Mouse (Mus musculus) MEL (cell line): Measurements from ENCODE around the gene Tnnc1. TPM values are rescaled to one million over a fixed set of nuclear protein-coding genes. Genes with fewer than 3 reads are reported as not detected.

Experiments used
- DNase-seq: peaks from one replicate; pipeline ENCODE4 v3.0.0; 2011; ENCODE audit warnings: low read depth, low spot score
- H3K27ac ChIP-seq: 2 replicates; pipeline ENCODE4 v1.5.1; 2012; ENCODE audit warnings: low read depth, mild to moderate bottlenecking, control low read depth, low read length, moderate library complexity; ENCODE audit not compliant: control insufficient read depth
- H3K27me3 ChIP-seq, 2 experiments: fragments of 150-350 bp in 1 of 2; sonication (generic) in 1 of 2; 2 replicates each; pipeline ENCODE4 v1.6.1; 2012; ENCODE audit warnings: low read length in 2 of 2, mild to moderate bottlenecking in 2 of 2, improper control_type of control experiment in 1 of 2, moderate library complexity in 1 of 2; ENCODE audit not compliant: insufficient read depth in 2 of 2, control insufficient read depth in 1 of 2
- H3K36me3 ChIP-seq, 2 experiments: 2 replicates each; pipeline ENCODE4 v1.6.1; 2012 to 2014; ENCODE audit warnings: low read length in 2 of 2, improper control_type of control experiment in 1 of 2, inconsistent platforms in 1 of 2, mild to moderate bottlenecking in 1 of 2; ENCODE audit not compliant: insufficient read depth in 2 of 2, control insufficient read depth in 1 of 2
- H3K4me1 ChIP-seq, 2 experiments: fragments of 150-350 bp in 1 of 2; sonication (generic) in 1 of 2; 2 replicates each; pipeline ENCODE4 v1.6.1; 2012; ENCODE audit warnings: low read length in 2 of 2, improper control_type of control experiment in 1 of 2, mild to moderate bottlenecking in 1 of 2; ENCODE audit not compliant: insufficient read depth in 2 of 2, control insufficient read depth in 1 of 2
- H3K4me3 ChIP-seq, 2 experiments: fragments of 150-350 bp in 1 of 2; sonication (generic) in 1 of 2; 2 replicates each; pipeline ENCODE4 v1.5.1; 2012; ENCODE audit warnings: low read depth in 2 of 2, low read length in 2 of 2, mild to moderate bottlenecking in 2 of 2, moderate library complexity in 2 of 2, control low read depth in 1 of 2, improper control_type of control experiment in 1 of 2; ENCODE audit not compliant: control insufficient read depth in 1 of 2, insufficient read depth in 1 of 2
- H3K79me2 ChIP-seq: 2 replicates; pipeline ENCODE4 v1.6.1; 2012; ENCODE audit warnings: mild to moderate bottlenecking, low read length, moderate library complexity; ENCODE audit not compliant: control insufficient read depth, poor library complexity, insufficient read depth
- H3K9ac ChIP-seq: 2 replicates; pipeline ENCODE4 v1.6.1; 2012; ENCODE audit warnings: low read depth, mild to moderate bottlenecking, control low read depth, low read length, moderate library complexity; ENCODE audit not compliant: control insufficient read depth, poor library complexity, severe bottlenecking
- H3K9me3 ChIP-seq: fragments of 150-350 bp; sonication (generic); replicated peaks from 2 replicates; pipeline ENCODE4 v1.6.1; 2012; ENCODE audit warnings: mild to moderate bottlenecking, low read length, improper control_type of control experiment, moderate library complexity; ENCODE audit not compliant: insufficient read depth
- CHD1 ChIP-seq: IDR thresholded peaks from 2 replicates; pipeline ENCODE4 v1.6.1; 2012; ENCODE audit warnings: low read depth, mild to moderate bottlenecking, inconsistent platforms, low read length, improper control_type of control experiment
- CTCF ChIP-seq, 3 experiments: IDR thresholded peaks in 2 of 3; conservative IDR thresholded peaks in 1 of 3; 2 replicates each; pipeline ENCODE4 v1.5.1; 2011 to 2012; ENCODE audit warnings: low read length in 3 of 3, low read depth in 2 of 3, mild to moderate bottlenecking in 2 of 3, improper control_type of control experiment in 1 of 3, inconsistent platforms in 1 of 3, mixed read lengths in 1 of 3, moderate library complexity in 1 of 3; ENCODE audit not compliant: control insufficient read depth in 1 of 3, insufficient read depth in 1 of 3, poor library complexity in 1 of 3, severe bottlenecking in 1 of 3
- ELF1 ChIP-seq: IDR thresholded peaks from 2 replicates; pipeline ENCODE4 v1.6.1; 2014; ENCODE audit warnings: low read depth, mild to moderate bottlenecking, inconsistent platforms, low read length, improper control_type of control experiment, moderate library complexity
- ETS1 ChIP-seq: IDR thresholded peaks from 2 replicates; pipeline ENCODE4 v1.6.1; 2012; ENCODE audit warnings: low read depth, mild to moderate bottlenecking, inconsistent platforms, low read length, improper control_type of control experiment, moderate library complexity
- KAT2A ChIP-seq: conservative IDR thresholded peaks from 2 replicates; pipeline ENCODE4 v1.6.1; 2012; ENCODE audit warnings: low read depth, low read length, improper control_type of control experiment, inconsistent platforms
- MXI1 ChIP-seq: IDR thresholded peaks from 2 replicates; pipeline ENCODE4 v1.6.1; 2011; ENCODE audit warnings: mild to moderate bottlenecking, low read depth, low read length, improper control_type of control experiment
- MYC ChIP-seq: IDR thresholded peaks from 2 replicates; pipeline ENCODE4 v1.6.1; 2011; ENCODE audit warnings: low read depth, mild to moderate bottlenecking, low read length, improper control_type of control experiment, moderate library complexity
- NRF1 ChIP-seq: IDR thresholded peaks from 2 replicates; pipeline ENCODE4 v1.6.1; 2014; ENCODE audit warnings: low read depth, mild to moderate bottlenecking, inconsistent platforms, low read length, improper control_type of control experiment, moderate library complexity; ENCODE audit not compliant: poor library complexity, insufficient read depth, severe bottlenecking
- POLR2A ChIP-seq, 2 experiments: IDR thresholded peaks; 2 replicates each; pipeline ENCODE4 v1.6.1; 2011 to 2012; ENCODE audit warnings: low read length in 2 of 2, mild to moderate bottlenecking in 2 of 2, control low read depth in 1 of 2, improper control_type of control experiment in 1 of 2, low read depth in 1 of 2, moderate library complexity in 1 of 2; ENCODE audit not compliant: control insufficient read depth in 1 of 2, insufficient read depth in 1 of 2, poor library complexity in 1 of 2
- POLR2AphosphoS5 ChIP-seq: IDR thresholded peaks from 2 replicates; pipeline ENCODE4 v1.6.1; 2012; ENCODE audit warnings: low read depth, borderline replicate concordance, mild to moderate bottlenecking, inconsistent platforms, low read length, moderate library complexity, mixed read lengths
- SMC3 ChIP-seq: IDR thresholded peaks from 2 replicates; pipeline ENCODE4 v1.6.1; 2011; ENCODE audit warnings: low read depth, low read length, improper control_type of control experiment
- TAL1 ChIP-seq: IDR thresholded peaks from 2 replicates; pipeline ENCODE4 v1.6.1; 2012; ENCODE audit warnings: mild to moderate bottlenecking, inconsistent platforms, low read length, moderate library complexity, mixed read lengths
- TBP ChIP-seq: IDR thresholded peaks from 2 replicates; pipeline ENCODE4 v1.8.0; 2011; ENCODE audit warnings: low read depth, low read length, improper control_type of control experiment
- TCF12 ChIP-seq: IDR thresholded peaks from 2 replicates; pipeline ENCODE4 v1.6.1; 2014; ENCODE audit warnings: low read depth, mild to moderate bottlenecking, inconsistent platforms, low read length, improper control_type of control experiment, moderate library complexity
- UBTF ChIP-seq: IDR thresholded peaks from 2 replicates; pipeline ENCODE4 v1.6.1; 2012; ENCODE audit warnings: low read depth, mild to moderate bottlenecking, inconsistent platforms, low read length, improper control_type of control experiment, moderate library complexity, borderline replicate concordance; ENCODE audit not compliant: insufficient read depth
- USF1 ChIP-seq: IDR thresholded peaks from 2 replicates; pipeline ENCODE4 v1.6.1; 2014; ENCODE audit warnings: low read depth, mild to moderate bottlenecking, inconsistent platforms, low read length, improper control_type of control experiment, moderate library complexity
- ZC3H11A ChIP-seq: IDR thresholded peaks from 2 replicates; pipeline ENCODE4 v1.6.1; 2012; ENCODE audit warnings: low read depth, mild to moderate bottlenecking, inconsistent platforms, low read length, improper control_type of control experiment
- polyA plus RNA-seq, 2 experiments: library from polyadenylated mRNA; stranded (reverse) in 1 of 2; unstranded in 1 of 2; fragments of >175 nt in 1 of 2; fragments of >200 nt in 1 of 2; gene quantifications; 2 replicates each; pipeline versions ENCODE4 v1.2.1 to v1.2.4; 2012; ENCODE audit warnings: low replicate concordance in 2 of 2, low read depth in 1 of 2; ENCODE audit not compliant: insufficient read length in 2 of 2, insufficient read depth in 1 of 2, missing spikeins in 1 of 2
- total RNA-seq: library from RNA; depleted of rRNA; stranded (reverse); fragments of 300-350 nt; gene quantifications from 2 replicates; pipeline ENCODE4 v1.2.3, GENCODE M21; 2012

Tnnc1 gene
- total and polyA plus RNA-seq, 3 experiments = 0.19 TPM; not detected in 2

GRCm38 (mm10) chr14:31182786-31183290 is 25.3 kb upstream of the Tnnc1 start:
- no peaks in the 10 kb centered on the region for H3K4me1 ChIP-seq
- TF ChIP-seq NRF1 (no peak), MXI1 (no peak), UBTF (no peak), SMC3 (no peak), ETS1 (no peak), TCF12 (no peak), ELF1 (no peak), TBP (no peak), MYC (no peak), CHD1 (no peak), POLR2AphosphoS5 (no peak), CTCF (IDR thresholded peaks at IDR 0.05 in 2 of 3, conservative IDR thresholded peaks at IDR 0.05 in 1 of 3; ENCODE audit: control insufficient read depth in 1 of 3, insufficient read depth in 1 of 3, low read depth in 2 of 3, low read length in 3 of 3, poor library complexity in 1 of 3, severe bottlenecking in 1 of 3) (no peak), KAT2A (no peak), ZC3H11A (no peak), TAL1 (no peak), POLR2A (IDR thresholded peaks at IDR 0.05; ENCODE audit: control insufficient read depth in 1 of 2, insufficient read depth in 1 of 2, low read depth in 1 of 2, low read length in 2 of 2, poor library complexity in 1 of 2) (no peak)
- H3K9me3 ChIP-seq = no peaks in the 10 kb centered on the region
- H3K9ac ChIP-seq = no peak overlapping the region
- H3K4me3 ChIP-seq = no peak overlapping the region
- no peak for DNase-seq
- H3K36me3 ChIP-seq = peaks cover 0 to 19% of the 10 kb centered on the region in 2 experiments; a peak in 2 of 4 replicates
- H3K79me2 ChIP-seq = no peaks in the 10 kb centered on the region
- no peaks in the 10 kb centered on the region for H3K27me3 ChIP-seq
- H3K27ac ChIP-seq = no peak overlapping the region

- Histone ChIP-seq H3K9me3 (no peaks in the 10 kb centered on the region), H3K79me2 (no peaks in the 10 kb centered on the region), H3K4me3 (no peak overlapping the region), H3K27me3 (no peaks in the 10 kb centered on the region), H3K9ac (no peak overlapping the region), H3K36me3 (peaks cover 0 to 26% of the 10 kb centered on the region in 2 experiments; a peak in 2 of 4 replicates), H3K27ac (no peak overlapping the region), H3K4me1 (no peaks in the 10 kb centered on the region)
- TF ChIP-seq USF1 (no peak), KAT2A (no peak)
- no peak for DNase-seq
These were observed 24.6 kb upstream of the Tnnc1 start for GRCm38 (mm10) chr14:31183541-31183940.
